Mouse (Mus musculus): ENCODE results near the gene Ptprg.

Ptprg gene

DNA sequence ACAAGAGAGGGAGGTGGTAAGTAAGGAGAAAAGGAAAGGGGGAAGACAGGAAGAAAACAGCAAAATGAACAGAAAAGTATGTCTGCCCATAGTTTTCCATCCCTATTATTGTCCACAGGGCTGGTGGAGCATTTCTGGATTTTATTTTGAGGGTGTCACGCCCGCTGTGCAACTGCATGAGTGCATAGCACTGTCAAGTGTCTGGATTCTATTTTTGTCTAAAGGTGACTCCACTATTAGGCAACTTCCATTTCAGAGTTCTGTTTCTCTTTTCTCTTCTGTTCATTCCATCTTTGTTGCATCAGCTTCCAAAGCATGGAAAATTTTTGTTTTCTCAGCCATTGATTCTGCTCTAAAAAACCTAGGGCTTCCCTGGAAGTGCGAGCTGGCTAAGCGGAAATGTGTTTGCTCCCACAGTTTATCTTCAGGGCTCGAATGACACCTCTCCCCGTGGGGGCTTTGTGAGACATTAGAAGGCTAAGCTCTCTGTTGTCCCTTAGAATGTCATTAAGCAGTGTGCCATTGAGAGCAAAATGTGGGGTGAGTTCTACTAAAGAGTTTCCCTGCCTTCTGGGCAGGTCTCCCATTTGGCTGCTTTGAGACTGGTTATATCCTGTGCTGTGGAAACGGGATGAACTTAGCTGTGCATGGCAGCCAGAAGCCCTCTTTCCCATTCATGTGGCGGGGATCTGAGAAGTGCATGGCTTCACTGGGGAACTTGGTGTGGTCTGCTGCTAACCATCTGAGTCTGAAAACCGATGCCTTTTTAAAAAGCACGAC, 330.0 kb downstream of the Ptprg start:
- no peak for DNase-seq (ENCODE audit: low spot score)

DNA sequence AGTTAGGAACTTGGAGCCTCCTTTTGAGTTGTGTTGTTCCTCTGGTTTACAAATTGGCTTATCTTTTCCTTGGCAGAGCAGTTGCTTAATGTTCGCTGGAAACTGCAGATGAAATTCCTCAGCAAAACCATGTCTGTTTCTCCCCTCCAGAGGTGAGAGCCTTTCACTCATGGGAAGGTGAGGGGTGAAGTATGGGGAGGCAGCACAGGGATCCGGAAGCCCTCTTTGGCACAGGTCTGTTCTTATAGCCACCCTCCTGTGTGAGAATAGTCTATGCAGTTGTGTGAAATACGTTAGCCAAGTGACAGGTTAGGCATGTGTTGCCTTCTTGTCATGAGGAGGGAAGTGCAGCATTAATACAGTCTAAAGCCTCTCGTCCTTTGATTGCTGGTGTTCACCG, 330.7 kb downstream of the Ptprg start:
- no peak for DNase-seq (ENCODE audit: low spot score)

DNA sequence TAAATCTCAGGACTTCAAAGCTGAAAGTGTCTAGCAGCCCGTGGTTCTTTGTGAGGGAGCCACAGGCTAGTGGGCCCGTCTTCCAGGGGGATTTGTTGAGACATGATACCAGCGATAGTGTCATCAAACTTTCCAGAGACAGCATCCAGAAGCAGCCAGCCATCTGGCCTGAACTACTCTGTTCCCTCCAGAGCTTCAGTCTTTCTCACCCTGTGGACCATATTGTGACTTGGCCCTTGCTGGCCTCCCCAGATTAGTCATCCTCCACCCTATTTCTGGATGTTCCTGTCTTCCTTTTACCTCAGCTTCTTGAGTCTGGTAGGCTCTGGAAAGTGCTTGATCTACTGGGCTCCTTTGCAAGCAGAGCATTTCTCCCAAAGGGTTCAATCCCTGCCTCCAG, 333.1 kb downstream of the Ptprg start:
- DNase-seq (ENCODE audit: low spot score): no peak

DNA sequence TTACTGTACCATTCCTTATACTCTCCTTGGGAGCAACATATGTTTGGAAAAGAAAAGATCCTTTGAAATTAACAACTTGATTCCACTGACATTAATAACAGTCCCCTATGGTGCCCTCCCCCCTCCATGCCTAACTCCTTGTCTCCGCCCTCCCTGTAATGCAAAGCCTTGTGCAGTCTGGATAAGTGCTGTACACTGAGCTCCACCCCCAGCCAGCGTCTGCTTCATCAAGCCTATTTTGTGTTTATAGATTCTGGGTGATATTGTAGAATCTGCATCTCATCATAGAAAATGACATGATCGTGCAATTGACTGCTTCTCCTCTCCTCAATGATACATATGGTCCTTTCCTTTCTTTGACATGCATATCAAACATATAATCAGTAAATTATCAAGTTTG, 337.6 kb downstream of the Ptprg start:
- DNase-seq (ENCODE audit: low spot score): no peak

DNA sequence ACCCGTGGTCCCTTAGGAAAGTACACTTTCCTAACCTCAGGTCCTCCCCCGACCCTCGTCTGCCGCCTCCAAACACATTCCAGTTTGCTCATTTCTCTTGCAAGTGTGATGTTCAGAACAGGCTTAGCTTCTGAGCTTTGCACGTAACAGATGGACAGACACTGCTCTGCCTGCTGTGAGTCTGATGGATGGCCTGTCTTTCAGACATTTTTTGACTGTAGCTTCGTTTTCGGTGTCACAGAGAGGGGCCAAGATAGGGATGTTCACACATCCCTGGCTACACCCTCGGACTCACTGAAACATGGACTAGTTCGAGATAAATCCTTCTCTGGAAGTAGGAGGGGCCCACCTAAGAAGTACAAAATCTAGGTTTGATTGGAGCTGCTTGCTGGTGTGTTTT, 339.3 kb downstream of the Ptprg start:
- DNase-seq (ENCODE audit: low spot score): no peak

DNA sequence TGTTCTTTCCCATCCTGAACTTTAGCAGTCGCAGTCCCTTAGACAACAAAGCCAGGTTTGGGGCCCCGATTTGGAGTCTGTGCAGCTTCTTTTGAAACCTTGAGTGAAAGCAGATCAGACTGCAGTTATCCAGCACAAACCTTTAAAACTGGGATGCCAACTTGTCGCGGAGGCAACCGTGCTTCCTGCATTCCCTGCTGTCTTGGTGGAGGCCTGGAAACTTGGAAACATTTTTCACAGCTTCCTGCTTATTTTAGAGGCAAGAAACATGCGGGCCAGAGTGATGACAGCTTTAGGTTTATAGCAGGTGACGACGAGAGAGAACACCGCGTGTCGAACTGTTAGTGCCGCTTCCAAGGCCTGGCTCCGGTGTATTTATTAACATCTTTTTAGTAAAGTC, 342.2 kb downstream of the Ptprg start:
- DNase-seq (ENCODE audit: low spot score): no peak

DNA sequence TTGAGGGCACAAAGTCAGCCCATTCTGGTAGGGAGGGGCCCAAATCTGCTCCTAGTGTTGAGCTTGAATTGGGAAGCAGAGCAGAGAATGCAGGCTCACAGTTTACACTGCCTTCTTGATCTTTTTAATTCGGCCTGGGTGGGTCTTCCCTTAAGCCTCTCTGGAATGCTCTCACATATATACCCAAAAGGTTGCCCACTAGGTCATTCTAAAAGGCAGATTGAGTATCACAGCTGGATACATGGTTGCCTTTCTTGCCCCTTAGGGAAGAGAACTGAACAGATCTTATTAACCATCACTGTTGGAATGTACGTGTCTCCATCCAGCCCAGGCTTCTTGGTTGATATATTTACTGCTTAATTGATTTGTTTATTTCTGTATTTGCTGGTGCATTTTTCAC, 349.5 kb downstream of the Ptprg start:
- no peak for DNase-seq (ENCODE audit: low spot score)

DNA sequence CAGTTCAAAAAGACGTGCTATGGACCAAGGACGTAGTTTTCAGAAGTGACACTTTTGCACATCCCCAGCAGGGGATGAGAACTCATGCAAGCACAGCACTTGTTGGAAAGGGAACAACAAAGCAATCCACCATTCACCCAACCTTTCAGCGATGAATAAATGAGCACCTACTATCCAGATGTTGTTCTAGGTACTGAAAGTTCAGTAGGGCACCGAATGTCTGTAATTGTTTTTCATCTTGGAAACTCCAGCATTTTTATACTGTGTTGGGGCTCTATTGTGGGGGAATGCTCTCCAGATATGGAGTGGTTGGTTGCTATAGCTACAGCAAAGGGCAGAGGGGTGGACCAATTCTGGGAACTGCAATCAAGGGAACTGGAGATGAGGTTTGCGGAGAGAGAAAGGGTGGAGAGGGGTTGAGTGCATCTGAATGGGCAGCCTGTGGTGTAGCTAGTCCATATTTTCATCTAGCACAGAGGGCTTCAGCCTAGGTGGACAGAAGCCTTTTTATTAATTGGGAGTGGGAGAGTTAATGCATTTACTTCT, 352.9 kb downstream of the Ptprg start:
- DNase-seq (ENCODE audit: low spot score): no peak

DNA sequence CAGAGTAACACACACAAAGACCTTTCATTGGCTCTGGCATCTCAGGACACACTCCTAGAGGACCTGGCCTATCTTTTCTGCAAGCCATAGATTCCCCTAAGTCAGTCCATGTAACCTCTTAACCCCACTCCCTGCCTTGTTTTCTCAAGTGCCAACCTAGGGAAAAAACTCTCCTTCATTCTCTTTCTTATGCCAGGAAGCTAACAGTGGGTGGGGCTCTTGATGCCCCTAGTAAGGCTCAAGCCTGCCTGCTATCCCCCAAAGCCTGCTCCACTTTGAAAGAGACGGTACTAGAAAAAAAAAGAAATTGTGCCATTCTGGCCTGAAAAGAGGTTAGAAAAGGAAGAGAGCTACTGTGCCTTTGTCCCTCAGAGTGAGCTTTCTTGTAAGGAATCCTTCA, 358.9 kb downstream of the Ptprg start:
- DNase-seq (ENCODE audit: low spot score): no peak

DNA sequence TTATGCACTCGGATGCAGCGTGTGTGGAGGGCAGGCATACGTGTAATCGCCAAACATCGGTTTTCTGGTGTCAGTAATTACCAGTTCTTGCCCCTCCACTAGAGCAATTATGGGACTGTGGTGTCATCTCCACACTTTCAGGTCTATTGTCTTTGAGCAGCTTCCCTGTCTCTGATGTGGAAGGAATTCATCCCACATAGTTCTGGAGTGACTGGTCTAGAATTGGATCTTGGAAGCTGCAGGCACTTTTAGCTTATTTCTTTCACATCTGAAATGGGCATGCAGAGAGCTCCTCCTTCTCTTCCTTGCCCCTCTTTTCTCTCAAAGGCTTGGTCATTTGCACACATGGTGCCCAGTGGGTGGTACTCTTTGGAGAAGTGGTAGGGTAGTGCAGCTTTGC, 363.9 kb downstream of the Ptprg start:
- DNase-seq (ENCODE audit: low spot score): no peak

DNA sequence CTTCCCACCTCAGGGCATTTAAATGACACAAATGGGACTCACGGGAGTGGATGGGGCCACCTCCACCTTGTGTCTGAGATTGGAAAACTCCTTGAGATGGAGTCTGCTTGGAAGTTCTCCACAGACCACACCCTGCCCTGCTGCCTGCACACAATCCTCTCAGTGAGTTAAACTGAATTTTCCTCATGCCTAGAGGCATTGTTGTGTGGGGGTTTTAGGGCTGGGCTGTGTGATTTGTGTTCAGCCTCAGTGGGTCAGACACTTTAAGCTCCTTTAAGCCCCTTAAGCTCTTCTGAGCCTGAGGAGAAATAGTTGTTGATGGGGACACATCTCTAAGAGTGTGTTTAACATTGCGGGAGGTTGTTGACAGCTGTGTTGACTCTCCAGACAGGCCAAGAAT, 375.2 kb downstream of the Ptprg start:
- DNase-seq (ENCODE audit: low spot score): no peak

DNA sequence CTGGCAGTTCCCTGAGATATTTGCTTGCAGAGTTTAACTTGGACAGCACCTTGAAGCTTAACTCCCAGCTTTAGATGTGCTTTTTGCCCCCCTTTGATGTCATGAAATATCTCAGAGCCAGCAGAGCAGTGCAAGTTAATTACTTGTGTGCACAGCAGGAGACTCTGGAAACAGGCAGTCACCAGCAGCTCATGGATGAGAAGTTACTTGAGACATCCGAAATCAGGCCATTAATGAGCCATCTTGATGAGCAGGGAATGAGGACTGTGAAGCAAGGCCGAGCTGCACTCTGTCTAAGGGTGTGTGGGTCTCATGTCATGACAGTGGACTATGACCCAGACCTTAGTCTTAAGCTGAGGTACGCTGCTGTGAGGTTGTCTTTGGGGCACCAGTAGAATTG, 379.2 kb downstream of the Ptprg start:
- no peak for DNase-seq (ENCODE audit: low spot score)

DNA sequence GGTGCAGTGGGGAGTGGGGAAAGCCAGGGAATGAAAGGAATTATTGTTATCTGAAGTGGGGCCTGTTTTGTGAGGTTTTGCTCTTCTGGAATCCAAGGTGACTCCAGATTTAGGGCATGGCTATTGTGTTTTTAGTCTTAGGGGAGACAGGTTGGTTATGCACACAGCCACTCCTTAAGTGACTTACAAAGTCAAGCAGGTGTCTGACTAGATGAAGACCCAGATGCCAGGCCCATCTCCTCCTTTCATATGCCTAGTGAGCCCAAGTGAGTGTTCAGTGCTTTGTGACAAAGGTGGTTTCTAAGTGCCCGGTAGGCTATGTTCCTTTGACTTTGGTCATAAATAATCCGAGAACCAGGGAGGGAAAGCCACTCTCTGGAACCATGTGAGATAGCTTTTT, 381.2 kb downstream of the Ptprg start:
- no peak for DNase-seq (ENCODE audit: low spot score)

DNA sequence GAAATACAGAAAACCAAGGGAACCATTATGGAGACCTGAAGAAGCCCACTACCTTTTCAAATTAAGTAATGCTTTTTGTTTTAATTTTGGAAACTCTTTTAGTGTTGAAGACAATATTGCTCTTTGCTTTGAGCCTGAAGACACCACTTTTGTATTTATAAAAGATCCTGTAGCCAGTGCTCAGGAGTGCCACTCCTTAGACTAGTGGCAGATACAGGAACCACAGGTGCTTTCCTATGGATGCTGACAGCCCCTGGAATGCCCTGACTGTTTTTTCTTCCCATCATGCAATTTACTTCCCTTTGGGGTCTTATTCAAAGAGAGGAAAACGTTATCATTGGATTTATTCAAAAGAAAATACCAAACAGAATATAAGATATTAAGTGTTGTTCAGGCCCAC, 381.9 kb downstream of the Ptprg start:
- no peak for DNase-seq (ENCODE audit: low spot score)

DNA sequence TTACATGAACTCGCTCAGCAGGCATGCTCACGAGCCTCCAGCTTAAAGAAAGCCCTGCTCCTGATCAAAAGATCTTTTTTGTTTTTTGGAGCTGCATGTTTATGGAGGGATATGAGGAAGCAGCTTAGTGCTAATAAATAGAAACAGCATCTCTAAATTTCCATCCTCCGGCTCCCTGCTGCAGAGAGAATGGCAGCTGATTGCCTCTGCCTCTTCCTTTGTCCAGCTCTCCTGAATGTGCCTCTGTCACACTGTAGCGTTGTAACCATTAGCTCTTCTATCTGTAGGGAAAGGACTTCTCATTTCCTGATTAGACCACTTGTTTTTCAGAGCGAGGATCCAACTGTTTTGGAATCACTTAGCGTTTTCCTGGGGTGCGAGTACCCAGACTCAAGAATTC, 382.4 kb downstream of the Ptprg start:
- DNase-seq (ENCODE audit: low spot score): no peak

DNA sequence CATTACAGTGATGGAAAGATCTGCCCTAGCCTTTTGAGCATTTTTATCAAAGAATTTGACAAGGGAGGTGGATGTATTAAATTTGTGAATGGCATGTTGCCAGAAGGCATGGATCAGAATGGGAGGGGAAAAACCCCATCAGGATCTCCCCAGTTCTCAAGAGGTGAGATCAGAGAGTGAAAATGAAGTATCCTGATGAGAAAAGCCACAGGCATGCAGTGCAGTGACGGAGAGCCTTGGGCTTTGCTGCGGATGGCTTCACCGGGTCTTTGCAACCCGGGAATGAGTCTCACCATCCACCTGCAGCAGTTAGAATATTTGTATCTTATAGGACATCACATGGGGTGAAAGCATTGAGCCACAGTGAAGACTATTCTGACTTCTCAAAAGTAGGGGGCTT, 385.6 kb downstream of the Ptprg start:
- no peak for DNase-seq (ENCODE audit: low spot score)

DNA sequence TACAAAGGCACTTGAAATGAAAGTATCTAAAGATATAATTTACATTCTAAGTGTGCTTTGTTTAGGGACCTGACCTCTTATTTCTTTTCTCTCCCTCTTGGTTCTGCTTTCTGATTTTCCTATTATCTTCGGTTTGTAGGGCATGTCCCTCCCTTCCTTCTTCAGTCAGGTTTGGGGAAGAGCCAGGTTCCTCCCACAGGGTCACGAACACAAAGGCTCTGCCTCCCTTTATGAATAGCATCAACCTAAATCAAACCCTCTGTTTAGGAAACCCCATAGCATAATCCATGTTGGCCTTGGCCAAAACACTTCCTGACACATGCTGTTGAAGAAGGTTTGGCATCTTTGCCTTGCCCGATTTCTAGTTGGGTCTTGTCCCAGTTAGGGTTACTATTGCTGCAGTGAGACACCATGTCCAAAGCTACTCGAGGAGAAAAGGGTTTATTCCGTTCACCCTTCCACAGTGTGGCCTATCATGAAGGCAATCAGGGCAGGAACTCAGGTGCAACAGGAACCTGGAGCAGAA, 388.7 kb downstream of the Ptprg start:
- no peak for DNase-seq (ENCODE audit: low spot score)

DNA sequence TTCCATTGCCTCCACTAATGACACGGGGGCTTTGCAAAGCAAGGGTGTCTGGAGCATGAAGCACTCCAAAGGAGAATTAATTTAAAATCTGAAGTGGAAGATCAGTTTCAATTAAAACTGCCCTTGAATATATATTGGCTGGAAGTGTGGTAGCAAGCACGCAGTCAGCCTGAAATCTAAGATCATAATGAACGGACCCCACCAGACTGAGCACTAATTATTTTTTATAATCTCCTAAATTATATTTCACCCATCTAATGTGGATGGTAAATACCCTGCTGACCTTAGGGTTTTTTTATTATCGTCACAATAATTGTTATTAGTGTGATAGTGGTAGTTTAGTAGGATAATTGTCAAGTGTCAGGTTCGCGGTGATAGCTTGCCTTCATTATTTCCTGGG, 397.0 kb downstream of the Ptprg start:
- DNase-seq (ENCODE audit: low spot score): no peak

DNA sequence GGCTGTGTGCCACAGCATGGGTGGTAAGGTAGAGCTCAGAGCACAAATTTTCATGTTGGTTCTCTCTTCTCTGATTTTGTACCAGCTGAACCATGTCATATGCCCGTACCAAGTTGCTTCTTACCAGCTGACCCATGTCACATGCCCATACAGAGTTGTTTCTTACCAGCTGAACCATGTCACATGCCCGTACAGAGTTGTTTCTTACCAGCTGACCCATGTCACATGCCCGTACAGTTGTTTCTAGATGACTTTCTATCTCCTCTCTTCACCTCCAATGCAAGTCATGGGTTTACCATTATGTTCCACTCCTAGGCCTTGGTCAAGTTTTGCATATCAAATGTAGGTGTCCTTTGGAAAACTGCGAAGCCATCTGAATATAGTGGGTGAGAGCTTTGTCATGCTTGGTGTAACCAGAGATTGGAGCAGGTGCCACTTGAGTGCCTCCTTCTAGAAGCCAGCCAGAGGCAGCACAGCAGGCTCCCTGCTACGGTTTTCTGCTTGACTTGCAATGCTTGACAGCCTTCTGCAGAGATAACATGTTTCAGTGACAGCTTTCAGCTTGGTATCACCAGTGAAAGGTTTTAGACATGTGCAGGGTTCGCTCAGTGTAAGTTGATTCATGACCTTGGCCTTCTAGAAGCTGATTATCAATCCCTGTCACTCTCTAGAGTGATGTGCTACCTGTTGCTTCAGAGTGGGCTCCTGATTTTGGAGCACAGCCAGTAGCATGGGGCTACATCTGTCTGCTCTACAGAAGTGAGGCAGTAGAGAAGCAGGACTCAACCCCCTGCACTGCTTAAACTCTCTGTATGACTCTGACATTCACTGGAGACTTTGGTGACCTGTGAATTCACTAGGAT, 401.9 kb downstream of the Ptprg start:
- no peak for DNase-seq (ENCODE audit: low spot score)

DNA sequence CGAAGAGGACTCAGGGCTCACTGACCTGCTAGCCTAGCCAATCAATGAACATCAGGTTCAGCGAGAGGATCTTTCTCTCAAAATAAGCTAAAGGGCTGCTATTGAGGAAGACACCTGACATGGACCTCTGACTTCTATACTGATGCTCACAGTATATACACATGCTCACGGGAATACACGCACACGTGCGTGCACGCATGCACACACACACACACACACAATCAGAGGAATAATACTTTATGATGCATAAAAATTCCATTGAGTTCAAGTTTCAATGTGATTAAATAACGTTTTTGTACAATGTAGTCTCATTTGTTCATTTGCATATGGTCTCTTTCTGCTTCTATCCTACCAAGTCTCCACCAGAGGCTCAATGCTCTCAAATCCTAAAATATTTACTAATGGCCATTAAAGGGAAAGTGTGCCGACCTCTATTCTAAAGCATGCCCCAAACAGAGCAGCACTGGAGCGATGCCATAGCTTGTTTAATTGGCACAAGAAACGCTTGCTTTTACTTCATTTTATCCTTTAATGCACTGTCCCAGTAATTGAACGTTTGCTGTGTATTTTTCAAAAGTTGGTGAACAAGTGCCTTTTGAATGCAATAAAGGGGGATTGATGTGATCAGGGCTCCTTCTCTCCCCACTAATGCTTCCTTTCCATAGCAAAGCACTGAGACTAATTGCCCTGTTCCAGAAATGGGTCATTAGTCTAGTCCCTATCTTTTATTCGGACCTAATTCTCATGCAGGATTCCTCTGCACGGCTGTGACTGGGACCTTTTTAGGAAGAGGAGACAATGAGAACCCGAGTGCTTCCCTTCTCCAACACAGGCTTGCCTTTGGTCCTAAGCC, 407.2 kb downstream of the Ptprg start:
- DNase-seq (ENCODE audit: low spot score): no peak

DNA sequence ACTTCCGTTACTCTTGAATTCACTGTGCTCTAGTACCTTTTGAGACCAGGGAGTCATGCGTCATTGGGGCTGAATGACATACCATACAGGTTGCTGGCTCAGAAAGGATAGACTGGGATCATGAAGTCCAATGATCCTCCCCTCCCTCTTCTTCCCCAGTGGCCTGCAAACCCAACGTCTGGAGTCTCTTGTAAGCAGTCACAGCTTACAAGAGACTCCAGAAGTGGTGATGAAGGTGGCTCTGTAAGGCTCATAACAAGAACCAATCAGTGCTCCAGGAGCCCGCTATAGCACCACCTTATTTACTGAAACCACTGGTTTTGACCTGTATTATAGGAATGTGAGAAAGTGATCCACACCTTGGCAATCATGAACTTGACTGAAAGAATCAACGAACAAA, 408.8 kb downstream of the Ptprg start:
- no peak for DNase-seq (ENCODE audit: low spot score)

DNA sequence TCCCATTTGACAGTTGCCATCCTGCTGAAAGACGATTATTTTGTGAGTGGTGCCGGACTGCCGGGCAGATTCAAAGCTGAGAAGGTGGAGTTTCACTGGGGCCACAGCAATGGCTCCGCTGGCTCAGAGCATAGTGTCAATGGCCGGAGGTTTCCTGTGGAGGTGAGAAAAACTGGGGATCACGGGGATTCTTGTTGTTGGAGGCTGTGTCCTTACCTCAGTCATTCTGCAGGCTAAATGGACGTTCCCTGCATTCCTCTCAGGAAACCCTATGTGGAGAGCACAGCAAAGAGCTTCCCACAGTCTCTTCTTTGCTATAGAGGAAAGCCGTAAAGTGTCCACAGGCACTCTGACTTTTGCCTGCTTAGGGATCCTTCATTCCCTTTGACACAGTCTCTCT, 409.2 kb downstream of the Ptprg start:
- no peak for DNase-seq (ENCODE audit: low spot score)
